Mouse (Mus musculus): ENCODE results near the gene Dgkd.
"Not testable (repeated sequence)": the region's sequence is repeated elsewhere in the genome, so short reads cannot be mapped to it uniquely, and the experiment has no call there.

The Dgkd gene

DNA sequence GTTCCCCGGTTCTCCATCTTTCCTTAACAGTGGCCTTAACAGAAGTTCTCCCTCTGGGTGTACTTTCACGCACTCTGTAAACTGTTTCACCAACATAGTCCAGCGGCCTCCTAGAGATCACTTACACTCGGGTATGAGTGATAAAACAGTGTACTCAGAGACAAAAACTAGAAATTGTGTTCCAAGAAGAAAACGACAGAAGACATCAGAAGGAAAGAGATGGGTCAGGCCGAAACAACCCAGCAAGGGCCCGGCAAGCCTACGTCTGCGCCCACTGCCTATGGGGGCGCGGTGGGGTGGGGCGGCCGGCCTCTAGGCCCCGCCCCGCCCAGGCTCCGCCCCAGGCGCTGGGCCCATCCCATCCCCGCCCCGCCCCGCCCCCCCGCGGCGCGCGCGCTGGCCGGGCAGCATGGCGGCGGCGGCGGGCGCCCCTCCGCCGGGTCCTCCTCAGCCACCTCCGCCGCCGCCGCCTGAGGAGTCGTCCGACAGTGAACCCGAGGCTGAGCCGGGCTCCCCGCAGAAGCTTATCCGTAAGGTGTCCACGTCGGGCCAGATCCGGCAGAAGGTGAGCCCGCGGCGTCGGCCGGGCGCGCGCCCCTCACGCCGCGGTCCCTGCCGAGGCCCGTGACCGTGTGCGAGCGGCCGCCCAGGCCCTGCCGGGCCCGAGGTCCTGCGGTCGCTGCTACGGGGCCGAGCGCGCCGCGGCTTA, at the start of gene Dgkd:
Gene Dgkd (plus strand): TSS at position 396 of the 709 bp plus-strand sequence.
- DNase-seq (ENCODE audit: low read depth, low spot score), result peak; percentile 50

DNA sequence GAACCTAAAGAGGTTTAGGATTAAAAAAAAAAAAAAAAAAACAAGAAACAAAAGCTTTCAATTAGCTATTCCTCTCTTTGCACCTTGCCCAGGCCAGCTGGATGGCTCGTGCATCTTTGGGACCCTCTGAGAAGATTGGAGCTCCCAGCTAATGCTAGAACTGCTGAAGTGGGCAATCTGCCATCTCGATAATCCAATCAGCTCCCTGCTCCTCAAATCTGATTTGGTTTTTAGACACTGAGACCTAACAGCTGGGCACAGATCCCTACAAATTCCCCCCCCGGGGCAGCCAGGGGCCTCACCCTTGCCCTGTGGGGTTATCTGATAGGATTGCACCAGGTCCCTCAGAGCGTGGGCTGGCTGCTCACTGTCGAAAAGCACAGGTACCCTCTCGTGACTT, 49.5 kb upstream of the Dgkd start, which contains the start of gene Sag:
Gene Sag (plus strand): TSS at position 105 of the 400 bp plus-strand sequence.
- DNase-seq (ENCODE audit: low read depth, low spot score), result no peak

DNA sequence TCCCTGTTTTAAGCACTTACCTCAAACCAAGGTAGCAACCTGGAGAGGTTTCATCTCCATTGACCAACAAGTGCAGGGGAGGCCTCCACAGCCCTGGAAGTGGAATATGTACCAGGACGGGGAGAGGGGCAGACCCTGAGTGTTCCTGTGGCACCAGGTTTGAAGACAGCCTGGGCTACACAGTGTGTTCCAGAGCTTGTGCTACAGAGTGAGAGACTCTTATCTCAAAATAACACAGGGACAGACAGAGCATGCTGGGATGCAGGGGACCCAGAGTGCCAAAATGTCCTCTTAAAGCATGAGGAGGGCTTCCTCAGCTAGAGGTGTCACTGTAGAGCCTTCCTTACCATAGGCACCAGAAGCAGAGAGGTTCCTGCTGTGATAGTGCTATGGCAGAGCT, 45.3 kb upstream of the Dgkd start:
- no peak for DNase-seq (ENCODE audit: low read depth, low spot score)

DNA sequence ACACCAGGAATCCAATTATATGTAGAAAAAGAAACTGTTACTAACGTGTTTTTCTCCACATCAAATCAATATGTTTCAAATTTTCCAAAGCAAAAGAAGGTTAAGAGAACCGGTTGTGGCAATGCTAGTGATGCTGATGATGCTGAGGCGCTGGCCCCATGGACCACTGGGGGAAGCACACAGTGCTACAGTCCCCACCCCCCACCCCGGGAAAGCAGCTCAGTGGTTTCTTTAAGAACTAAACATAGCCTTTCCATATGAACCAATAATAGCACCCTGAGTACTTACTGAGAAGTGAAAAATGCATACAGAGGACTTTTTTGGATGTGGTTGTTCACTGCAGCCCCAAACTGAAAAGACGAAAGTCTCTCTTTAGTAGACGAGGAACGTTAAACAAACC, 41.7 kb upstream of the Dgkd start:
- DNase-seq (ENCODE audit: low read depth, low spot score), result no peak

DNA sequence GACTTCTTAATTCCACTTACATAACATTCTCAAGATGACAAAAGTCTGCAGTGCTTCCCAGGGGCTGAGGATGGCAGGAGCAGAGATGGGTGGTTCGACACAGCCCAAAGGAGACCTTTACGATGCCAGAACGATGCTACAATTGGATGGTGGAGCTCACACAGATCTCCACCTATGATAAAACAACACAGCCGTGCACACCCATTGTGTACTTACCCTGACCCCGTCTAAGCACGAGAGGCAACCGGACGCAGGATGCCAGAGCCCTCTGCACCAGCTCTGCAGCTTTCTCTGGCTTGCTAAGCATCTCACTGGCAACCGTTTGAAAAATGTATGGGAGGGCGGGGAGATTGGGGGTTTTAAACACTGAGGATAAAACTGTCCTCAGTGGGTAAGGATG, 41.0 kb upstream of the Dgkd start:
- DNase-seq (ENCODE audit: low read depth, low spot score), result no peak

DNA sequence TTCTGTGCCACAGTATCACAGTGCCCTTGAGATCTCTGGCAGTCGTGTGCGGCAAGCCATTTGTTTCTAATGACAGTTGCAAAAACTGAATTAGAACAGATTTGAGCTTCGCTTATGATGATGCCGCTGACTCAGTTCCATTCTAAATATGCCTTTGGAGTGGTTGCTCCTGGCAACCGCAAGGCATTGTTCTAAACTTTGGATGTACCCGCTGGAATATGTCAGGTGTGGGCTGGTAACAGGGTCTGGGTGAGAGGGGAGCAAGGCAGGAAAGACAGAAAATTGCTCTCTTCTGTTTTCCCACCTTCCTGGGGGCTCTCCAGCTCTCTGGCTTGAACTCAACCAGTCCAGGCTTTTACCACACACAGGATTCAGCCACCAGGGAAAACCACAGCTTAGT, 39.9 kb upstream of the Dgkd start:
- no peak for DNase-seq (ENCODE audit: low read depth, low spot score)

DNA sequence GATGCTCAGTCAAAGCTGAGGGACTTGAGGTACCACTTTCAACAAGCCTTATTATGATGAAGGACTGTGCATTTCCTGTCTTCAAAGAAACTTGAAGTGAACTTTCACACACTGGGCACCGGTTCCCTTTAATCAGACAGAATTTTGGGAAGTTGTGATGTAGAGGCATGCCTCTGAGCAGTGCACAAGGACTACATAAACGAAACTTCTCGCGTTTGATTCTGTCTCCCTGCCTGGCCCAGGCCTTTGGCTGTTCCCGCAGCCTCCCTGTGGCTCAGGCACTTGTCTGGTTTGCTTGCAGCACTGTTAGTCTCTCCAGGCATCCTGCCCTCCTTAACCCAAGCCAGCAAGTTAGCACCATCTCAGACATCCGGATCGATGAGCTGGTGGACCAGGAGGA, 39.4 kb upstream of the Dgkd start:
- DNase-seq (ENCODE audit: low read depth, low spot score), result no peak

DNA sequence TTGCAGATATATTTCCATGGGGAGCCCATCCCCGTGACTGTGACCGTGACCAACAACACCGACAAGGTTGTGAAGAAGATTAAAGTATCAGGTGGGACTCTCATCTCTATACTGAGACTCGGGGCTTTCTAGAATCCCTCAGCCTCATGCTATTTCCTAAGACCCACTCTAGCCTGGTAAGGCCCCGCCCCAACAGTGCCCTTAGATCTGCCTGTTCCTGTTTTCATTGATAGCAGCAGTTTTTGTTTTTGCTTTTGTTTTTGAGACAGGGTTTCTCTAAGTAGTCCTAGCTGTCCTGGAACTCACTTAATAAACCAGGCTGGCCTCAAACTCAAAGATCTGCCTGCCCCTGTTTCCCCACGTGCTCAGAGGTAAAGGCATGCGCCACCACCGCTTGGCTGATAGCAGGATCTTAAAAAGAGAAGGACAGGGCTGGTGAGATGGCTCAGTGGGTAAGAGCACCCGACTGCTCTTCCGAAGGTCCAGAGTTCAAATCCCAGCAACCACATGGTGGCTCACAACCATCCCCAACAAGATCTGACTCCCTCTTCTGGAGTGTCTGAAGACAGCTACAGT, 28.6 kb upstream of the Dgkd start:
- DNase-seq (ENCODE audit: low read depth, low spot score), result no peak

DNA sequence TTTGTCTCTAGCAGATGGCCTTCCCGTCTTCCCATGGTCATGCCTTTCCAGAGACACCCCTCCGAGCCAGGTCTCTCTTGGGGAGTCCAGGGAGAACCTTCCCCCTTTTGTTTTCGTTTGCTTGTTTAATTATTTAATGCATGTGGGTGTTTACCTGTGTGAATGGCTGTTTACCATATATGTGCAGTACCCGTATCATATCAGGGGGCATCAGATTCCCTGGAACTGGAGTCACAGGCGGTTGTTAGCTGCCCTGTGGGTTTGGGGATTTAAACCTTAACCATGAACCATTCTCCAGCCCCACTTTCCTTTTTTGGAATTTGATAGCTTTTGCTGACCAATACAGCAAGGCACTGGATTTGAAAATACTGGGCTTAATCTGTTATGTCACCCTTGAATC, 27.8 kb upstream of the Dgkd start:
- DNase-seq (ENCODE audit: low read depth, low spot score), result no peak

DNA sequence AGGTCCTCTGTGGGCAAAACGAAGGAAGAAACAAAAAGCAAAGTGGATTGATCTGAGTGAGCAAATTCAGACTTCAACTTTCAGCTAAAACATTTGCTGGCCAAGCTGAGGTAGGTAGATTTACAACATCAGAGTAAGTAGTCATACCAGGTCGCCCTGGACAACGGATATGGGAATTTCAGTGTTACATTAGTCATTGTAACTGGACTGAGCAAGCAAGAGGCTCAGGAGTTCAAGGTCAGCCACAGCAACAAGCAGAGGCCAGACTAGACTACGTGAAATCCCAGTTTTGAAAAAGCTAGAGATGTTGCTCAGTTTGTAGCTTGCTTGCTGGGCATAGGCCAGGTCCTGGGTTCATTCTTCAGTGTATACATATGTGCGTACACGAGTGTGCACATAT, 27.1 kb upstream of the Dgkd start:
- DNase-seq (ENCODE audit: low read depth, low spot score), result no peak

DNA sequence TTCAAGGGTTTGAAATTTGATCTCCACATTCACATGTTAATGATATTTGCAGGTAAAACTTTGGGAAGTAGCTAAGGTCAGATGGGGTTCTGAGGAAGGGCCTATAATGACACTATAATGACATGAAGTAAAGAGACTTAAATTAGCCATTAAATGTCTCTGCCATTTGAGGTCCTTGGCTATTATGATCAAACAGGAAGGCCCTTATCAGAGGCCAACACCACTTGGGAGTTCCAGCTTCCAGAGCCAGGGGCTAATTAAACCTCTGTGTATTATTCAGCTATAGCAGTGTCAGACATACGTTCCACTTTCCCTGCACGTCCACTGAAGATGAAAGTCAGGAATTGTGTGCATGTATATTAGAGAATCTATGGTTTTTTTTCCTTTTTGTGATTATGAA, 26.6 kb upstream of the Dgkd start:
- DNase-seq (ENCODE audit: low read depth, low spot score), result no peak

DNA sequence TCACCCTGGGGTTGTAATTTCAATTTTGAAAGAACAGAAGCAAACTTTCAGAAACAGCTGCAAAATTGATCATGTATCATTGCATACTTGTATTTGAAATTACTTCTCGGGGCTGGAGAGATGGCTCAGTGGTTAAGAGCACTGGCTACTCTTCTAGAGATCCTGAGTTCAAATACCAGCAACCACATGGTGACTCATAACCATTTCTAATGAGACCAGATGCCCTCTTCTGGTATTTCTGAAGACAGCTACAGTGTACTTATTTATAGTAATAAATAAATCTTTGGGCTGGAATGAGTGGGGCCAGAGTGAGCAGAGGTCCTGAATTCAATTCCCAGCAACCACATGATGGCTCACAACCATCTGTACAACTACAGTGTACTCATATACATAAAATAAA, 25.6 kb upstream of the Dgkd start:
- DNase-seq (ENCODE audit: low read depth, low spot score), result not testable (repeated sequence)

DNA sequence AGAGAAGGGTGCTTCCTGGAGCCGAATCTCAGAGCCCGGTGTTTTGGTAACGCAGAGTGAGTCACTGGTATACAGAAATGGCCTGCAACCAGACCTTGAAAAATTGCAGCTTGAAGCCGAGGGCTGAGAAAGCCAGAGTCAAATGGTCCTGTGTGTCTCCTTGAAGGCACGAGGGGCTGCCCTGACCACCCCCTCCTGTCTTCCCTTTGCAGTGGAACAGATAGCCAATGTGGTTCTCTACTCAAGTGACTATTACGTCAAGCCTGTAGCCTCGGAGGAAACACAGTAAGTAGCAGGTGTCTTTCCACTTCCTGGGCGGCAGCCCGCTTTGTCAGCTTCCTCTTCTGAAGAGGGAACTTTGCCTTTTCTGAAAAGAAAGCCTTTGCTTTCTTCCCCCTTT, 24.9 kb upstream of the Dgkd start:
- no peak for DNase-seq (ENCODE audit: low read depth, low spot score)

DNA sequence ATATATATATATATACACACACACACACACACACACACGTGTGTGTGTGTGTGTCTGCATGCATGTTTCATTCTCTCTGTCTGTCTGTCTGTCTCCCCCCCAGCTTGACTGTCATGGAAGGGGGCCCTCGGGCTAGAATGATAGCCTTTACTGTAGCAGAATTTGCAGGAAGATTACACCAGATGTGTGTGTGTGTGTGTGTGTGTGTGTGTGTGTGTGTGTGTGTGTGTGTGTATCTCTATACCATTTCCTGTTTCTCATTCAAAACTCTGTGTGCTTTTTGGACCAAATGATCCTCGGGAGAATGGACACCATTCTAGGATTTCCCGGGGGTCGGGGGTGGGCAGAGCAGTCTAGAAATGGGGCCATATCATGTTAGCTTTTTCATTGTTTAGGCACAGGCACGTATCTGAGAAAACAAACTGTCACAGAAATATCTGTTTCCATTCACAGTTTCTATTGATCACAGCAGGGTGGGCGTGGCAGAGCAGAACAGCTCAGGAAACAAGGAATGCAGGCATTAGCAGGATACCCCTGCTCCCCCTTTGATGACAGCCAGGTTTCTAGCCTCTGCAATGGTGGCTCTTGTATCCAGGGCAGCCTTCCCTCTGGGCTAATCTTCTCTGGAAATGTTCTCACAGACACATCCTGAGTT, 24.0 kb upstream of the Dgkd start:
- DNase-seq (ENCODE audit: low read depth, low spot score), result no peak

DNA sequence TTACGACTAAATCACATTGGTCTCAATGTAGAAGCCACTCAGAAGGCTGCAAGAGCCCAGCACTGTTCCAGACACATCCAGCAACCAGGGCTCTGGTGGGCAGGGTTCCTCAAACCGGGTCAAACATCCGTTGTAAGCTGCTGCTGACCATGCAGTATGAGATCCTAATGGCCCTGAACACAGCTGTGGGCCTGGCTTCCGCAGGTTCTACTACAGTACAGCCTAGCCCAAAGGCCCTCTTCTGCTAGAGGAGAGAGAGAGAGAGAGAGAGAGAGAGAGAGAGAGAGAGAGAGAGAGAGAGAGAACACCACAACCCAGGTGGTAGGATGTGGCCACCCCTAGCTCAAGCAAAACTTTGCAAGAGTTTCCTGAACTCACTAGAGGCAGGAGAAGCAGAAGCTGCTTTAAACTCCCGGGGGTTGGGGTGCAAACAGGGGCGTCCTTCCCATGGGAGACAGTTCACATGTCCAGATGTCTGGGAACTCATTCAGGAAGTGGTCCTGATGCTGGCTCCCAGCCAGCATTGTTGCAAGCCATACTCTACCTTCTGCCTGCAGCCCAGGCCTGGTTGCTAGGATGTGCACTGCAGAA, 23.4 kb upstream of the Dgkd start:
- DNase-seq (ENCODE audit: low read depth, low spot score), result no peak

DNA sequence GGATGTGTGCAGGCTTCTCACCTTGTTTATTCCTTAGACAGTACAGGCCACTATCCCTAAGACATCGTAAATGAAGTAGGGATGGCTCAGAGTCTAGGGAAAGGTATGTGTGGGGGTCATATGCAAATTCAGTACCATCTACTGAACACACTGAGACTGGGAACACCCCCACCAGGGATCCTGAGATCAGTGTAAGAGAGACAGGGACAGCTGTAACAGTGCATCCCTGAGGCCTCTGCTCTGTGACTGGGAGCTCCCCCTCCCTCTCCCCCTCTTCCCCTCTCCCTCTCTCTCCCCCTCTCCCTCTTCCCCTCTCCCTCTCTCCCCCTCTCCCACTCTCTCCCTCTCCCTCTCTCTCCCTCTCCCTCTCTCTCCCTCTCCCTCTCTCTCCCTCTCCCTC, 16.6 kb upstream of the Dgkd start:
- no peak for DNase-seq (ENCODE audit: low read depth, low spot score)

DNA sequence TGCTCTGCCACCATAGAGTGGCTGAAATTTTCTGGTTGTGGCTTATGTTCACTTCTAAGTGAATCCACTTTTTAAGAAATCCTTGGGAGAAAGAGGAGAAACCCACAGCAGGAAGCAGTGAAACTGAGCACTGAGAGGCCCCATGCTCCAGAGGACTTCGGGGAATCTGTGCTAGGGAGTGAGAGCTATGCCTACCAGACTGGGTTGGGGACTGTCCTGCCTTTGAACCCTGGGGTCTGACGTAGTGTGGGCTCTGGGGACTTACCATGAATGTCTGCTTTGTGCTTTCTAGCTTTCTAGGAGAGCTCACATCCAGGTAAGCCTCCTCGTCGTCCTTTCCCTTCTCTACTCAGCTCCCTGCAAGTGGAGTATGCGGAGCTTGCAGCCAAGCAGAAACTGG, 16.1 kb upstream of the Dgkd start:
- no peak for DNase-seq (ENCODE audit: low read depth, low spot score)

DNA sequence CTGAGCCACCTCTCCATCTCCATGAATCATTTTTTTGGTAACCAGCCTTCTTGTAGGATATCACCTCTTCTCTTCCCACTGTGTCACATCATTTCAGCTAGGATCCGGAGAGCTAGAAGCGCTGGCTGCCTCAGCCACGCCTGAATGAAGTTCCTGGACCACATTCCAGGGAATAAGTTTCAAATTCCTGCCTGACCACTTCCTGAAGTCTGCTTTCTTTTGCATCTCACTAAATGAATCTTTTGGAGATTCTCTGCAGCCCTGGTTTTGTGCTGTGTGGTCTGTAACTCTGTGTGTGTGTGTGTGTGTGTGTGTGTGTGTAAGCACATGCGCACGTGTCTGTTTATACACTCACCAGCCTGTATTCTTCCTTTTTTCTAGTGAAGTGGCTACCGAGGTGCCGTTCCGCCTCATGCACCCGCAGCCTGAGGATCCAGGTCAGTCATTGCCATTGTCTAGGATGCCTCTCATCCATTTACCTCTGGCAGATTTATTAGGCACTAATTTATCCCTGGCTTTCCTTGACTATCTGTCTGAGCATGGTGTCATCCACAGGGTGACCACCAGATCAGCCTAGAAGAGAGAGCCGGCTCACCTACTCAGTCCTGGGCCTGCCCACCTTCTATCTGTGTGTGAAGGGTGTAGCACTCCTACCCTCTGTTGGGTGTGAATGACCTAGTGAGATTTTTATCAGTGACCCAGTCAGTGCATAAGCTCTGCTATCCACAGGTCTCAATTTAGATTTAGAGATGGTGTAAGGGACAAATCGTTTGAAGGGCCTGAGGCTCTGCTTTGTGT, 12.5 kb upstream of the Dgkd start:
- no peak for DNase-seq (ENCODE audit: low read depth, low spot score)

DNA sequence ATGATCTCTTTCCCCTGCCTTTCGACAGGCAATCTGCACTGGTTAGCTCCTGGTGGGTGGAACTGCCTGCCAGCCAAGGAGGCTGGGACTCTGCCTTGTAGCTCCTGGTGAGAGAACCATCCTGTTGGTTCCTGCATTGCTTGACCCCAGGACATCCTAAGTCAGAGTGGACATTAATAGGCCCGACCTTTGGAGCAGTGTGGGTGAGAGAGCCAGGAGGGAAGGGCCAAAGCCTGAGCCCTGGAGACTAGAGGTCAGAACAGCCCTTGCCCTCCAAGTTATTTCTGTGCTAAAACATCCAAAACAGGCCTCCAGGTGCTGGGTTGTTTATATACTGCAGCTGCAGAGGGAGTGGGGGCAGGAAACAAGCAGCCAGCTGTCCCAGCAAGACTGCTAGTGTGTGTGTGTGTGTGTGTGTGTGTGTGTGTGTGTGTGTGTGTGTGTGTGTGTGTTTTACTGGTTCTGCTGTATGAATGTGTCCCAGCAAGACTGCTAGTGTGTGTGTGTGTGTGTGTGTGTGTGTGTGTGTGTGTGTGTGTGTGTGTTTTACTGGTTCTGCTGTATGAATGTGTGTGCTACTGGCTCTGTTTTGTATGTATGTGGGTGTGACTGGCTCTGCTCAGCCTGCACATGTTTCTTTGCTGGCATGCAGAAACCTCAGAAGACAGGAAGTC, 6.1 kb upstream of the Dgkd start:
- no peak for DNase-seq (ENCODE audit: low read depth, low spot score)

DNA sequence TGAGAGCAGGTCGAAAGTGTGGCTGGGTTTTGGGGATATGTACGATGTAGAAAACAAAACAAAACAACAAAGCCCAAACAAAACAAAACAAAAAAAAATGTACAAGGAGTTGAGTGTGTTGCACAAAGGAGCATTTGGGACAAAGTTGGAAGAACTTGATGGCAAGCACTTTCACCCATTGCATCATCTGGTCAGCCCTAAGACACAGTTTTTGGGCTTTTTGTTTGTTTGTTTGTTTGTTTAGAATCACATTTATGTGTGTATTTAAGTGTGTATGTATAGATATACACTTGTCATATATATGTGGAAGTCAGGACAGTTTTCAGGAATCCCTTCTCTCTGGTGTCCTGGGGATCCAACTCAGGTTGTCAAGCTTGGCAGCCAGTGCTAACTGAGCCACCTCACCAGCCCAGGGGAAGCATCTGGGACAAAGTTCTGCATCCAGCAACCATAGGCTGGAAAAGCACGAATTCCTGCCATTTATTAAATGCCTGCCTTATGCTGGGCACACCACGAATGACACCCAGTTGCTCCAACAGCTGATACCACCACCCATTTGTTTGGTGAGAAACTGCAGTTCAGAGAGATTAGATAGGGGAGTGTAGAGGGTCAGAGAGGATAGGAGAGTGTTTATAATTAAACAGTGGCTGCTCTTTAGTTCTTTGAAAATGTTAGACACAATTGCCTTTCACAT, 5.5 kb upstream of the Dgkd start:
- DNase-seq (ENCODE audit: low read depth, low spot score), result no peak

Data from brain, embryonic 18.5 days (tissue).